Comparison of ENCODE assay signal across 8 mouse cellular contexts in the genomic region with DNA sequence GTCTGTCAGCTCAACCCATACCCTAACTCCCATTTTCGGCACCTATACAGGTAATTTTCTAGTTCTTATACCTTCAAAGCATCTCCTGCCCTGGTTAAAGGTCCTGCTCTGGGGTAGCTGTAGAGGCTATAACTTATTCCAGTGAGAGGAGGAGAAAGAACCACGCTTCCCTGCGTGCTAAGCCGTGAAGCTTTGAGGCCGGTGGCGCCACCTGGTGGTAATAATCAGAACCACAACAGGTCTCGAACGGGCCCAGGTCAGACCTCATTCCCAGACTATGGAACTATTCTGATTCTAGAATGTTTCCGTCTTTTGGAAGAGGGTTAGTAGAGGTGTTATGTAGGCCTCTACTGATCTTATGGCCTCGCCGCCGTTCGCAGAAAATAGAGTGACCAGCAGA. TPM values are rescaled to one million over a fixed set of nuclear protein-coding genes. Genes with fewer than 3 reads are reported as not detected.
DNase-seq lines count a peak whose midpoint lies in the region; ATAC-seq lines count a peak whose summit lies in the region.

No protein-coding gene starts in this region.

- H3K4me2 ChIP-seq in hindbrain, embryonic 13.5 days, result no peak overlapping the region
- no peak overlapping the region for H3K4me2 ChIP-seq in intestine, embryonic 14.5 days (ENCODE audit: low read length)
- no peak overlapping the region for H3K4me2 ChIP-seq in neural tube, embryonic 11.5 days (ENCODE audit: low read depth)
- no peak overlapping the region for H3K4me2 ChIP-seq in stomach, embryonic 16.5 days (ENCODE audit: low read depth, low read length)

- peak; percentile 80 for DNase-seq in hindbrain, embryonic 10.5 days (ENCODE audit: low spot score)
- DNase-seq in c-Kit-negative CD71-positive TER-119-positive erythroid progenitor cells, embryonic 14.5 days (ENCODE audit: low read depth, low spot score), result peak; percentile 28
- peak; percentile 78 for DNase-seq in forelimb bud, embryonic 11.5 days (ENCODE audit: low read depth, low spot score)
- peak; percentile 94 for DNase-seq in intestine, embryonic 14.5 days (ENCODE audit: low spot score)
- peak; percentile 87 for DNase-seq in limb, embryonic 10.5 days (ENCODE audit: low spot score)
- DNase-seq in neural tube, embryonic 11.5 days (ENCODE audit: low spot score), result peak; percentile 85

- no peak overlapping the region for H3K9ac ChIP-seq in hindbrain, embryonic 13.5 days
- no peak overlapping the region for H3K9ac ChIP-seq in intestine, embryonic 14.5 days (ENCODE audit: low read length)
- no peak overlapping the region for H3K9ac ChIP-seq in neural tube, embryonic 11.5 days (ENCODE audit: low read length)
- H3K9ac ChIP-seq in stomach, embryonic 16.5 days (ENCODE audit: low read length), result no peak overlapping the region

- H3K4me1 ChIP-seq in hindbrain, embryonic 10.5 days (replicated peaks), result peaks cover 18% of the 10 kb centered on the region
- peaks cover 5% of the 10 kb centered on the region for H3K4me1 ChIP-seq in hindbrain, embryonic 13.5 days (replicated peaks)
- H3K4me1 ChIP-seq in intestine, embryonic 14.5 days (replicated peaks; ENCODE audit: control insufficient read depth, insufficient read depth, low read length), result peaks cover 10% of the 10 kb centered on the region
- H3K4me1 ChIP-seq in limb, embryonic 10.5 days, result peaks cover 43% of the 10 kb centered on the region
- peaks cover 4% of the 10 kb centered on the region; the same call in 1 of the 2 replicates for H3K4me1 ChIP-seq in neural tube, embryonic 11.5 days (ENCODE audit: control insufficient read depth, insufficient read depth, low read length)
- 0 out of 2 replicates have a peak, but pooled peaks cover 9% of the 10 kb centered on the region for H3K4me1 ChIP-seq in stomach, embryonic 16.5 days (ENCODE audit: control insufficient read depth, insufficient read depth, low read length)

- H3K27me3 ChIP-seq in hindbrain, embryonic 10.5 days (ENCODE audit: insufficient read depth, poor library complexity, severe bottlenecking), result peaks cover 18% of the 10 kb centered on the region
- peaks cover 13% of the 10 kb centered on the region; the same call in 1 of the 2 replicates for H3K27me3 ChIP-seq in hindbrain, embryonic 13.5 days
- H3K27me3 ChIP-seq in intestine, embryonic 14.5 days (replicated peaks; ENCODE audit: control insufficient read depth, insufficient read depth, low read length), result no peaks in the 10 kb centered on the region
- H3K27me3 ChIP-seq in limb, embryonic 10.5 days (ENCODE audit: low read depth, poor library complexity, severe bottlenecking), result peaks cover 6% of the 10 kb centered on the region
- H3K27me3 ChIP-seq in neural tube, embryonic 11.5 days (ENCODE audit: control insufficient read depth, insufficient read depth, low read length), result no peaks in the 10 kb centered on the region
- no peaks in the 10 kb centered on the region for H3K27me3 ChIP-seq in stomach, embryonic 16.5 days (ENCODE audit: control insufficient read depth, insufficient read depth, low read length)

- ATAC-seq in hindbrain, embryonic 13.5 days (ENCODE audit: low FRiP score), result no peak
- peak; percentile 66 for ATAC-seq in intestine, embryonic 14.5 days (replicated peaks; ENCODE audit: low FRiP score, low TSS enrichment, low read depth)
- ATAC-seq in neural tube, embryonic 11.5 days (ENCODE audit: insufficient read depth, low FRiP score, low TSS enrichment), result no peak
- peak; percentile 68; the same call in 1 of the 2 replicates for ATAC-seq in stomach, embryonic 16.5 days (ENCODE audit: insufficient read depth, low FRiP score)

- WGBS in hindbrain, embryonic 10.5 days, result 28% methylated on average over 13 of the region's 13 CpGs
- WGBS in hindbrain, embryonic 13.5 days, result 29% methylated on average over 13 of the region's 13 CpGs
- WGBS in intestine, embryonic 14.5 days, result 33% methylated on average over 13 of the region's 13 CpGs
- 28% methylated on average over 13 of the region's 13 CpGs for WGBS in limb, embryonic 10.5 days
- 32% methylated on average over 13 of the region's 13 CpGs for WGBS in neural tube, embryonic 11.5 days
- WGBS in stomach, embryonic 16.5 days, result 29% methylated on average over 13 of the region's 13 CpGs

- H3K4me3 ChIP-seq in hindbrain, embryonic 10.5 days, result no peak overlapping the region
- no peak overlapping the region for H3K4me3 ChIP-seq in hindbrain, embryonic 13.5 days
- H3K4me3 ChIP-seq in intestine, embryonic 14.5 days (ENCODE audit: low read depth, low read length), result no peak overlapping the region
- no peak overlapping the region for H3K4me3 ChIP-seq in limb, embryonic 10.5 days
- no peak overlapping the region for H3K4me3 ChIP-seq in neural tube, embryonic 11.5 days (ENCODE audit: low read depth, low read length)
- no peak overlapping the region for H3K4me3 ChIP-seq in stomach, embryonic 16.5 days (replicated peaks; ENCODE audit: low read length)

- no peaks in the 10 kb centered on the region for H3K36me3 ChIP-seq in hindbrain, embryonic 10.5 days
- H3K36me3 ChIP-seq in hindbrain, embryonic 13.5 days, result no peaks in the 10 kb centered on the region
- no peaks in the 10 kb centered on the region for H3K36me3 ChIP-seq in intestine, embryonic 14.5 days (ENCODE audit: control insufficient read depth, insufficient read depth, low read length)
- no peaks in the 10 kb centered on the region for H3K36me3 ChIP-seq in limb, embryonic 10.5 days
- H3K36me3 ChIP-seq in neural tube, embryonic 11.5 days (ENCODE audit: control insufficient read depth, insufficient read depth, low read length), result no peaks in the 10 kb centered on the region
- no peaks in the 10 kb centered on the region for H3K36me3 ChIP-seq in stomach, embryonic 16.5 days (ENCODE audit: control insufficient read depth, insufficient read depth, low read length)

- no peaks in the 10 kb centered on the region for H3K9me3 ChIP-seq in hindbrain, embryonic 10.5 days
- no peaks in the 10 kb centered on the region for H3K9me3 ChIP-seq in hindbrain, embryonic 13.5 days
- H3K9me3 ChIP-seq in intestine, embryonic 14.5 days (ENCODE audit: control insufficient read depth, low read length), result no peaks in the 10 kb centered on the region
- H3K9me3 ChIP-seq in limb, embryonic 10.5 days (replicated peaks), result no peaks in the 10 kb centered on the region
- H3K9me3 ChIP-seq in neural tube, embryonic 11.5 days (ENCODE audit: control insufficient read depth, low read length), result no peaks in the 10 kb centered on the region
- no peaks in the 10 kb centered on the region for H3K9me3 ChIP-seq in stomach, embryonic 16.5 days (replicated peaks; ENCODE audit: control insufficient read depth, low read length)

- H3K27ac ChIP-seq in hindbrain, embryonic 10.5 days, result no peak overlapping the region
- no peak overlapping the region for H3K27ac ChIP-seq in hindbrain, embryonic 13.5 days
- no peak overlapping the region for H3K27ac ChIP-seq in intestine, embryonic 14.5 days (ENCODE audit: low read depth)
- no peak overlapping the region for H3K27ac ChIP-seq in limb, embryonic 10.5 days
- no peak overlapping the region for H3K27ac ChIP-seq in neural tube, embryonic 11.5 days (ENCODE audit: low read depth, low read length)
- no peak overlapping the region for H3K27ac ChIP-seq in stomach, embryonic 16.5 days (ENCODE audit: low read length)

RNA-seq across cellular contexts. Expression of a gene that starts 10.9 kb away (rescaled TPM):
- 0.81 and 1.6 TPM in 2 replicates for polyA plus RNA-seq in hindbrain, embryonic 10.5 days (2016; fragmentation: Nextera tagmentation; extraction: Ambion mirVana)
- polyA plus RNA-seq in hindbrain, embryonic 13.5 days (2015; fragmentation: Nextera tagmentation; extraction: Ambion mirVana), result 0.43 and 0.56 TPM in 2 replicates
- 3.3 and 4.0 TPM in 2 replicates for polyA plus RNA-seq in intestine, embryonic 14.5 days (2014; fragmentation: Nextera tagmentation; extraction: Ambion mirVana)
- 11.2 and 12.1 TPM in 2 replicates for polyA plus RNA-seq in limb, embryonic 10.5 days (2016; fragmentation: Nextera tagmentation; extraction: Ambion mirVana)
- 19.9 and 23.9 TPM in 2 replicates for polyA plus RNA-seq in neural tube, embryonic 11.5 days (2014; fragmentation: Nextera tagmentation; extraction: Ambion mirVana)
- polyA plus RNA-seq in stomach, embryonic 16.5 days (2015; fragmentation: Nextera tagmentation; extraction: Ambion mirVana), result 5.2 and 6.0 TPM in 2 replicates

Comparison
In these comparisons a context has a peak if more than half of its experiments do, and no peak if none do; other contexts are left out.
1. DNase-seq: peak in every context shown above with its lines; median percentile 94 in intestine, embryonic 14.5 days; 87 in limb, embryonic 10.5 days; 85 in neural tube, embryonic 11.5 days; 80 in hindbrain, embryonic 10.5 days; 78 in forelimb bud, embryonic 11.5 days; 28 in c-Kit-negative CD71-positive TER-119-positive erythroid progenitor cells, embryonic 14.5 days.
2. ATAC-seq: peak in intestine, embryonic 14.5 days (single experiment) and stomach, embryonic 16.5 days (single experiment); none in hindbrain, embryonic 13.5 days (single experiment) and neural tube, embryonic 11.5 days (single experiment).